In the genomic region with DNA sequence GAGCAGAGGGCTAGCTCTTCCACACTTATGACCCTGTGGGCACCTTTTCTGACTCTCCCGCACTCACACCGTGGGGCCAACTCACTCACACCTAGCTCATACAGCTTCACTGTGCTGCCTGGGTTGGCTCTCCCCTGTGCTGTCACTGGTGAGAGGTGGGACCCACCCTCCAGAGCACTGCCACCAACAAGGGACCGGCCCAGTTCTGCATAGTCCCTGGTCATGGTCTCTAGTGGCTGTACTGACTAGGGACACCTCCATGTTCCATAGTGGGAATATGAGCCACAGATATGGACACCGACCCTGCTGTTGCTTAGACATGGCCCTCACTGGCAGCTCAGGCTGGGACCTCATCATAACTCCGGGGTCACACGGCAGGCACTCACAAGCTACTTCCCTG, we compare ENCODE assay signal across 17 mouse cellular contexts.
"Had no signal": no experiment of that assay in that cellular context is flagged by ENCODE, and none has a peak within 500 bp of the region (broad histone marks: within the 10 kb centered on the region; RNA-seq: fewer than 3 reads in every experiment).

No protein-coding gene starts in this region.

- H3K36me3 ChIP-seq: limb, embryonic 12.5 days; liver, embryonic 15.5 days; midbrain, embryonic 10.5 days; neural tube, embryonic 12.5 days had no signal

- H3K9ac ChIP-seq: limb, embryonic 12.5 days; liver, embryonic 15.5 days; lung, embryonic 14.5 days; neural tube, embryonic 12.5 days had no signal

- H3K27me3 ChIP-seq: limb, embryonic 12.5 days; liver, embryonic 15.5 days; neural tube, embryonic 12.5 days had no signal

- DNase-seq: kidney, adult 2 months; kidney, postnatal 25 days; layer of hippocampus, adult 9-11 months; layer of hippocampus, postnatal 36 days; lung, embryonic 14.5 days; lung, postnatal 10 days; lung, postnatal 4 days; right cerebral cortex, adult 18-20 months; right cerebral cortex, postnatal 25 days; thymus, adult 2 months; thymus, postnatal 25 days had no signal

- H3K4me1 ChIP-seq: limb, embryonic 12.5 days; liver, embryonic 15.5 days; midbrain, embryonic 10.5 days; neural tube, embryonic 12.5 days had no signal

- ATAC-seq: intestine, embryonic 16.5 days had no signal

- H3K4me2 ChIP-seq: limb, embryonic 12.5 days; liver, embryonic 11.5 days; liver, embryonic 15.5 days; lung, embryonic 14.5 days; neural tube, embryonic 12.5 days had no signal

- H3K4me3 ChIP-seq: limb, embryonic 12.5 days; liver, embryonic 15.5 days; midbrain, embryonic 10.5 days; neural tube, embryonic 12.5 days had no signal

- H3K27ac ChIP-seq: limb, embryonic 12.5 days; liver, embryonic 15.5 days; midbrain, embryonic 10.5 days; neural tube, embryonic 12.5 days had no signal

- H3K9me3 ChIP-seq: limb, embryonic 12.5 days; liver, embryonic 15.5 days; midbrain, embryonic 10.5 days; neural tube, embryonic 12.5 days had no signal
